Mouse (Mus musculus): ENCODE results near the gene Spock1.

Spock1 gene

DNA sequence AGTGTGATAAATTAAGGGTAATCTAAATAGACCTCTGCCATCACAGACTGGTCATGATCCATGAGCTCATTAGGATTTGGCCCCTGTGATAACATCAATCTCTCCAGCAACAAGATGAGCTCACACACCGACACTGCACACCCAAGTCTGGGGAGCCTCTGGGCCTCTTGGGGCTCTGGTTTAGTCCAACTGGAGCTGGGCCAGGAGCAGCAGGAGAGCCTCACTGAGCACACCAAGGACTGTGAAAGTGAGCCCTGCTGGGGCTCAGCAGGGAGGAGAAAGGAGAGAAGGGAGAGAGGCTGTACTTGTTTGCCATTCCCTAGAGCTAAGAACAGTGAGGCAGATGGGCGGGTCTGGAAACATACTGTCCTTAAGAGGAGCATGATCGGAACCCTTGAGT is 248.3 kb downstream of the Spock1 start:
- DNase-seq (ENCODE audit: low read depth, low spot score): no peak

DNA sequence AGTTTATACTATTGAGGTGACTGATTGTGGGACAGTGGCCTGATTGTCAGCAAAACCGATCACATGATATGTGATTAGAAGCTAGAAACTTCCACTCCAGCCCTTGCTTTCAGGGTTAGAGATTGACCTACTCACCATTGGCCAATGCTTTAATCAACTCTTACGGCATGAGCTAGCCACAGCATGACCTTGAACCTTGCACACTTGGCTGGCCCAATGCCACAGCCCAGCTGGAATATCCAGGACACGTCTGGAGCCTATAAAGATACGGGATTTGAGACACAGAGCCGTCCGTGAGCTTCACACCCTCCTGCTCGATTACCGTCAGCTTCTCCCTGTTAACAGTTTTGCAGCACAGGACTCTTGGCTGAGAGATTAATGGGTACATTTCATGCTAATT is 251.5 kb downstream of the Spock1 start:
- DNase-seq (ENCODE audit: low read depth, low spot score): no peak

DNA sequence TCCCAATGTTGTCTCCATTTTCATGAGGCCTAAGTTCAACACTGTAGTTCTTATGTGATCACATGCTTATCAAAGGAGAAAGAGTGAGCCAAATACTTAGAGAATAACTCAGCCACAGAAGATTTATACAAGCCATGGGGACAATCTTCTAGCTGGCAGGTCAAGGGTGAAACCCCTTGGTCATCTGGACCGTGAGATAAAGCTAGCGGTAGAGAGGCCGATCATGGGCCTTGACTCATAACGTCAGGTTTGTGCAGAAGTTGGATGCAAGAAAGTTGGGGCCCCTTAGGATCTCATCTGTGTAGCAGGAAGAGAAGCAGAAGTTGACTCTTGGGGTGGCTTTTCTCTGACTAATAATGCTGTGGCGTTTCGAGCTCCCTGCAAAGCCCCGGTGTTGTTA is 253.8 kb downstream of the Spock1 start:
- no peak for DNase-seq (ENCODE audit: low read depth, low spot score)

DNA sequence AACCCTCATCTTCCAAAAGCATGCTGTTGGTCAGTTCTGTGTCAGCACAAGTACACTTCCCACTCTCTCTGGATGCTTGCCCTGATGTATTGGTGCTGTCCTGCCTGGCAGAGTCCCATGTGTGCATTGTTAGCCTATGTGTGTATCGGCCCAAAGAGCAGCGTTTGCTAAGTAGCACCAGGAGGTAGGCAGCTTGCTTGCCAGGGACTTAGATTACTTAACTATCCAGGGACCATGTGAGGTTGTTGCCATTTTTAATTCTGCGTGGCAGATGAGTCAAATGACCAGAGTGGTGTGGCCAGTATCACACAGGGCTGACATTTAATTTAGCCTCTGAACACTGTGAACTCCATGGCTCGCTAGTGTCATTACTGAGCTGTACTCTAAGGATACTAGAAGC is 256.9 kb downstream of the Spock1 start:
- DNase-seq (ENCODE audit: low read depth, low spot score): no peak

DNA sequence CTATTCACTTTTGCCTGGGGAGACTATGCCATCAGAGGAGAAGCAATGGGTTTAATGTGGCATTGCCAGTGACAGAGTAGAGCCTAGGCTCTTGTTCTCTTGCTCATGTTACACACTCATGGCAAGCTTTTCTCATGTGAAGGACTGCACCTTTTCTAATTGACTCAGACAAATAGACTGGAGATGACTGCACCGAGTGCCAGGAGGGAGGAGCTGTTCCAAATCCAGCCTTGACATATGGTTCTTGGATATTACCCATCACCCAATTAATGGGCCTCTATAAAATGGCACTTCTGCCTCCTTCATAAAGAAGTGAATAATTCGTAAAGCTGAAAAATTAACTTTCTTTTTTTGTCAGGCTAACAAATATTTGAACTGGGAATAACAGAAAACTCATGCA is 259.3 kb downstream of the Spock1 start:
- DNase-seq (ENCODE audit: low read depth, low spot score): no peak

DNA sequence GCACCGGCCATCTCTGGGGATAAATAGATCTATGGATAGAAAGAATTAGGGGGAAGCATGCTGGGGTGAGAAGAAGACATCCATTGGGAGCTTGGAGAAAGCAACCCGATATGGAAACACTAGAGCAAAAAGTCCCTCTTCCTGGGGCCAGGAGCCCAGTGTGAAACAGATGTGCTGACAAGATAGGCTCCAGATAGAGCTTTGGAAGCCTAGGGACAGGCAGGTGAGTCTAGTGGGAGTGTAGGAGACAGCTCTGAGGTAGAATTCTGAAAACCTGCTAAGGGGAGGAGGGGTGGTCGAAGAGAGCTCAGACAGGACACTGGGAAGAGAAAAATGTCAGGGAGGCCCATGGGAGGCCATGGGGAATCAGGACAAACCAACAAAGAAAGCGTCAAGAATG is 260.7 kb downstream of the Spock1 start:
- no peak for DNase-seq (ENCODE audit: low read depth, low spot score)

DNA sequence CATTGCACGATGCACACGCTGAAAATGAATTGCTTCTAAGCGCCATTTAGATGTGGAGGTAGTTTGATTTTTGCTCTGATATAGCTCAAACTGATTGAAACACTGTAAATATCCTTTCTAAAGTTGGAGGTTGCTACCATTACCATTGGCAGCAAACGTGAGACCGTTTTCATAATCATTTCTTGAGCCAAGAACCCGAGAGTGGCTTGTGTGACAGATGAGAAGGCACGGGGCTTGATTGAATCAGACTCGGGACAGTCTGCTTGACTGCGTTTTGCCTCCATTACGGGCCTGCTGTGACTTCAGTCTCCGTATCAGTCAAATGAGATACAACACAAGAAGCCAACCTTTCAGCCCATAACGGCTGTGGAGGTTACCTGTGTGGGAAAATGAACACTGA is 265.1 kb downstream of the Spock1 start:
- DNase-seq (ENCODE audit: low read depth, low spot score): no peak

DNA sequence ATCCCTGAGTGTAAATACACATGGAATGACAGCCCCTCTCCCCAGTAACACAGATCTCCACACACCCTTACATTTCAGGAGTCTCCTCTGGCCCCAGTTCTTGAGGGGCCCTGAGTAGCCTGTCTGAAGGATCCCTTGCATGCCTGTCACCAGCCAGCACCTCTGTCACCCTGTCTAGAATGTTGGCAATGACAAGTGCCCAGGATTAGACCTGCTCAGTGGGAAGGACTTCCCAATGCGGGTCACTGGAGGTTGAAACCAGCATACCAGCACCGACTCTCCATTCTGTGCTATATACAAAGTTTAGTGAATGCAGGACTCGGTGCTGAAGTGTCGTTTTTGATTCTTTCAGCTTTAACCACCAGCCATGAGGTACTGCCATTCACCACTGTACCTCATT is 266.5 kb downstream of the Spock1 start:
- DNase-seq (ENCODE audit: low read depth, low spot score): no peak

DNA sequence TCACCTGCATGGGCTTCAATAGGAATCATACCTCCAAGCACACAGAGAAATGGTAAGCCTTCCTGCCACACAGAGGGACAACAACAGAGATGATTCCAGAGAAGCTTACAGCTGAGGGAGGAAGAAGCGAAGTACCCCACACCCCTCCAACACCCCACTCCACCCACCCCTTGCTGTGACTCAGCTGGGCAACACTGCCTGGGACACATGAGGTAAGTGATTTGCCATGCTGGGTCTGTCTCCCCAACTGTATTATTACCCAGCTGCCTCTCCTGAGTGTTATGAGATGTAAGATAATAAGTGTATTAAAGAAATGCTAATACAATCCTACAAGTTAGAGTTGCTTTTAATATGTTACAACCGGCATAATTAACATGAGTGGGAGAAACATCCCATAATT is 267.2 kb downstream of the Spock1 start:
- no peak for DNase-seq (ENCODE audit: low read depth, low spot score)

DNA sequence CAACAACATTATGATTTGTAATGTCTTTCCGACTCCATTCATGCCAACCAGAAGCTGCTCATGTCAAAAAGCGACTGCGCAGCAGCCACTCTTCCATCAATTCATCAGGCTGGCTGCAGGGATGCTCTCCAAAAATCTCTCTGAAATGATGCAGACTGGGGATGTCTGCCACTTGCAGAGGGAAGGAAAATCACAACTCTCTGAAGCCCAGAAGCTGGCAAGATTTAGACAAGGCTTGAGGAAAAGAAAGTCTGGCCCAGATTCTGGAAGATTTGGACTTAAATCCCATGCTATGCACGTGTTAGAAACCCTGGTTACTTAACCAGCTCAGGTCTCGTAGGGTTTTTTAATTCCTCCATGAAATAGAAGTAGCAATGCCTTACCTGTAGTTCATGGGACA is 269.3 kb downstream of the Spock1 start:
- no peak for DNase-seq (ENCODE audit: low read depth, low spot score)

DNA sequence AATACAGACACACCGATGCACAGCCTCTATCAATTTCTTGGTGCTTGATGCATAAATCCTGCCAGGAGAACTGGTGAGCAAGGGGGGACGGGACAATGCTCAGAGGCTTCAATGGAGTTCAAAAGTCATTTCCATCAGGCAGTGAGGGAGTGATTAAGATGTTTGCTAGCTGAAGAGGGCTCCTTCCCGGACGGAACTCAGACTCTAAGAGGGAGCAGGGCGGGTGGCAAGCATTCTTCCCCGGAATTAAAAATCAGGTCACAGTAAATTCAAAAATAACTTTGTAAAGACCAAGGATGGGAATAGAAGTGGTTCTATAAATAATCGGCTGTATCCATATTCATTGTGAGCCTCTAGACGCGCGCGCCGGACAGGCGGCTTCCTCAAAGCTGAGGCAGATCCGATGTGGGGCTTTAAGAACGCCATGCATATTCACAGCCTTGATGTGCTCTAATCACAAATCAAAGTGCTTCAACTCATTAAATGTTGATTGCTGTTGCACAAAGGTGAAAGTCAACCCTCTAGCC is 270.5 kb downstream of the Spock1 start:
- no peak for DNase-seq (ENCODE audit: low read depth, low spot score)

DNA sequence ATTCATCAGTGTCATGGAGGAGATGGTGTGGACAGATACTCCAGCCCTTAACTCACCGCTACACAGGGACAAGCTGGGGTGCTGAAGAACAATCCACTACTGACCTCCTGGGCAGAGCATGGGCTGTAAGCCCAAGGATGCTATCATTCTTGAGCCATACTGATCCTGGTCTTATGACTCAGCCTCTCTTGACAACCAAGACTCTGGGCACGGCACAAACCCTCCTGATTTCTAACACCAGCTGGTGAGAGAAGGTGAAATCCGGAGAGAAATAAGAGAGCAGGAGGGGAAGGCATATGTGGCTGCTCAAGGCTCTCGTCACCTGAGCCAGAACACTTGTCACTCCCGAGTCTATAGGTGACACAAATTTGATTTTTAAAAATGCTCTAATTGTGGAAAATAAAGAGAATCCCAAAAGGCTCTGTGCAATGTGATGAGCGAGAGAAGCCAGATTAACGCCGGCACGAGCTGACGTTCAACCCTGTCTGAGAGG is 271.0 kb downstream of the Spock1 start:
- no peak for DNase-seq (ENCODE audit: low read depth, low spot score)

DNA sequence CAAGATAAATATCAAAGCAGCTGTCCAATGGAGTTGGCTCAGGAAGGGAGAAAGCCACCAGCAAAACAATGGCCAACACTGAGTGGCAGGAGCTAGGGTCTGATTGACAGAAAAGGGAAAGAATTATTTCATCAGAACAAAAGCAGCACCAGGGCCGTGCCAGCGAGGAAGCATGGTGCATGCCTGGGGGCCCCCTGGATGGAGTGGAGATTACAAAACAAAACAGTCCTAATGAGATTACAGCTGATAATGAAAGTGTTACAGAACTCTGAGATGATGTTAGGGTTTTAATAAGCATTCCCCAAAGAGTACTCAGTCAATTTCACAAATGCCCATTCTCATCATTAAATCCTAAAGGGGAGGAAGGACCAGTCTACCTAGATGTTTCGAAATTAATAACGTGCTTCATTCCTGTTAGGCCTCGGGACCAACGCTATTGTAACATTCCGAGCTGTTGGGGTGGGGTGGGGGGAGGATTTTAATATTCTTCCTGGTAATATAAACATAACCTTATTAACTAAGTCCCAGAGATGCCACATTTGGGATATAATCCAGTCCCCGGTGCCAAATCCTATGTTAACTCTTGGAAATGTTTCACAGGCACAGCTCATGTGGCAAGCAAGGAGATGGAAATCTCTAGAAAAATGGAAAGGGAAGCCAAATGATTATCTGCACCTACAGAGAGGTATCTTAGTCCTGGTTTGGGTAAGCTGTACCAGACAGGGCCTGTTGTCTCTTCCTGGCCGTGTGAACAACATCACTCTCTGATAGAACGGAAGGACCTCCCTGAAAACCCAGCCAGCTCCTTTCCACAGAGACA is 271.7 kb downstream of the Spock1 start:
- no peak for DNase-seq (ENCODE audit: low read depth, low spot score)

DNA sequence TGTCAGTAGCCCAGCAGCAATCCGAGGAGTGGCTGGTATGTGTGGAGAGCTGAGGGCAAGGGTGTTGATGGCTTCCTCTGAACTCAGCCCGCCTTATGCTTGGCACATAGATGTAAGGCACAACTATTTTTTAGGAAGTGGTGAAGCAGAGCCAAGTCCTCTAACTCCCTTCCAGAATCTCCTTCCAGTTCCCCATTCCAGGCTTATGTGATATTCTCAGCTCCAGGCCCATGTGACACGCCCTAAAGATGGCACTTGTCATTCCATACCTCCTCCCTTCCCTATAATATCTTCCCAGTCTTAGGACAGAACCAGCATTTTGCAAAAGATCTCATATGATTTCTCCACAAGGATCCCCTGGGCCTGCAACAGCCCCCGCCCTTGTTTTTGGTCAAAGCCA is 277.6 kb downstream of the Spock1 start:
- DNase-seq (ENCODE audit: low read depth, low spot score): no peak

DNA sequence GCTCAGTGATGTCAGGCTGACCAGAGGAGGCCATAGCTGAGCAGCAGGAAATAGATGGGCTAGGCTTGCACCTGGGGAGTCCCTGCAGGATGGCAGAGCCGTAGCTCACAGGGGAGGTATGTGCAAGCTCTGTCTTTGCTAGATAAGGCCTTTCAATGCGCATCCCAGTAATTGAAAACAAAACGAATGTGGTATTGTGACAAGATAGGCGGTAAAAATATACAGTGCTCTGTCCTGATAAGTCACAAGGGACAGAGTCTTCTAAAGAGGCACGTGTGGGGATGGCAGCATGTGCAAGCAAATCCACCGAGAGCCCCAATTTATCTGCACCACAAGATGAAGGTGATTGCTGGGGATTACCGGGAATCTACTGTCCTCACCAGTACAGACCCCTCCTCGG is 279.9 kb downstream of the Spock1 start:
- DNase-seq (ENCODE audit: low read depth, low spot score): no peak

DNA sequence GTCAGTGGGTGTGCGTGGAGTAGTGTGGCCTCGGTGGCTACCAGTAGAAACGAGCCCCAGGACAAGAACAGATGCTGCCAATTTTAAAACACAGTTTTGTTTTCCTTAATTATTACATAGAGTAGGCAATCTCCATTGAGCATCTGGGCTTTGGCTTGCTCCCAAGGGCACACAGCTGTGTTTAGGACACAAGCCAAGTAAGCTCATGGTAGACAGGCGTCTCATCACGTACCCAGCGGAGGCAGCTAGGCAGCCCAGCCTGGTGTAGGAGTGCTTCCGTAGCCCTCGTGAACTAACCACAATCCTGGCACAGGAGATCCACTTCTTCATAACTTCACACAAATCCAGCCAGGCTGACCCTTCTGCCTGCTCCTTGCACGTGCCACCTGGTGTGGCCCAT is 281.7 kb downstream of the Spock1 start:
- DNase-seq (ENCODE audit: low read depth, low spot score): no peak

DNA sequence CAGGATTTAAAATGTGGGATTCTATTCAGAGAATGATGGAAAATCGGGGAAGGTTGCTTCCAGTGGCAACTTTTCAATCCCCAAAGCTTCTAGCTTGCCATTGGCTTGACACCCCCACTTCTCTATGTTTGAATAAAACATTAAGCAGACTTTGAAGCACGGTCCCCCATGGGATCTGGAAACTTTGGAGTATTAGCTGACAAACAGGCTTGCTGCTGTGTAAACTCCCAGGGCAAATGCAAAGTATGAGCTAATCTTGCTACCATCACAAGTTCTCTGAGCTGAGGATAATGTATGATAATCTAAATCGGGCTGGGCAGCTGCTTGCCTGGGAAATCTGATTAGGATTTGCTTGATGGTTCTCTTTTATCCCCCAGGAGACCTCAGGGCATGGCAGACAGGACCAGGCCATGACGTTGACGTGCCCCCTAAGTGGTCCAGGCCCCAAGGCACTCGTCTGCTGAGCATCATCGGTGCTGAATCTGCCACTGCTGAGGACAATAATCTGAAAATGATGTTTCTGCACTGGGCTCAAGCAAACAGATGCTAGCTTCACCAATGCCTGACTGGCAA is 284.1 kb downstream of the Spock1 start:
- DNase-seq (ENCODE audit: low read depth, low spot score): no peak

DNA sequence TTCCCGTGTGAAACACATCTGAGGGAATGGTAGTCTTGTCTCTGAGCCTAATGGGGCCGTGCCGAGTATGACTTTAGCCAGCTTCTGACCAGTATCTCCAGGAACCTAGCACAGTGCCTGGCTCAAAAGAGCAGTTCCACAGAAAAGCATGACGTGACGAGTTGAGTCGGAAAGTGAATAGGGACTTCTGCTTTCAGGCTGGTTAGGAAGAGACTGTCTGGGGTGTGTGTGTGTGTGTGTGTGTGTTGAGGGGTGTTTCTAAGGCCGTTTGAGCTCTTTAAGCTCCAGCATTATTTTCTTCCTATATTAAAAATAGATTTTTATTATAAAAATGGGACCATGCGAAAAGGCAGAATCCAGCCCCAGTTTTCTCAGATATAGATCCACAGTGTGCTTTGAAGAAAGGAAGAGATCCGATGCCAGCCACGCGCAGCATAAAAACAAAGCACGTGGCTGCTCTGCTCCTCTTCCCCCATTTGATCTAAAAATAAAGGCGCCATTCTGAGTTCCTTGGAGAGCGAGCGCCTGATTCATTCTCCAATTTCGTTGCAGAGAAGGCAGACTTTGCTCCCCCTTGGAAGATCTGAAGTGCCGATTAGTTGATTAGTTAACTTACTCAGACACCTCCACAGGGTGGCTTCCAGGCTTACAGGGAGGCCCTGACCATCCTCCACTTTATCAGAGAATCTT is 288.9 kb downstream of the Spock1 start:
- no peak for DNase-seq (ENCODE audit: low read depth, low spot score)

DNA sequence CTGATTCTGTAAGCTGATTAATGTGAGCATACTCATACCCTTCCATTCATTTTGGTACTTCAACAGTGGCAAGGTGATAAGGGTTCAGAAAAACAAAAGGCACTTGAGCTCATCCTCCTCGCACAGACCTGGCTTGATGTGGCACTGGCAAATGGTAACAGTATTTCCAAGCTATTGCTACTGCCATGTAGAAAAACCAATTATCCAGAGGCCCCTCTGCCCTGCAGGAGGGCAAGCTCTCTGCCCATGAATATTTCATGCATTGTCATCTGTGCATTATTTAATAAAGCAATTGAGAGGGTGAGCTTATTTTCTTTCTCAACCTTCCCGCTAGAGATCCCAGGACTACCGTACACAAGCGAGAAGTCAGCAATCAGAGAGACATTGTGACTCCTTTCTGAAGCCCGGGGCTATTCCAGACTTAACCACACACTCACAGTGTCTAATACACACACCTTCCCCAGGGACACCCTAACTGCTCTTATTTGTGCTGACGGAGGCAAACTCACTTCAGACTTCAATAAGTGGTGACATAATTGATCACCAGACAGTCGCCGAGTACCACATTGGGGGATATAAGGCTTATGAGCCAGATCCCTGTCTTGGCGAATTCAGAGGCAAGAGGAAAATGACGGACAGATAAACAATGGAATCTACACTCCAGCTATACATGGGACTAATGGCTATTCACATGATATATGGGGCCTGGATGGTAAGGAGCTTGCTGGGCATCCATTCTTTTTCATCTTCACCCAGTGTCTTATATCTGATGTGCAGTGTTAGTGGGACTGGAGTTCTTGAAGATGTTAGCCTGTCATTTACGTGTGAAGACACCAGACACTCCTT is 296.6 kb downstream of the Spock1 start:
- no peak for DNase-seq (ENCODE audit: low read depth, low spot score)

DNA sequence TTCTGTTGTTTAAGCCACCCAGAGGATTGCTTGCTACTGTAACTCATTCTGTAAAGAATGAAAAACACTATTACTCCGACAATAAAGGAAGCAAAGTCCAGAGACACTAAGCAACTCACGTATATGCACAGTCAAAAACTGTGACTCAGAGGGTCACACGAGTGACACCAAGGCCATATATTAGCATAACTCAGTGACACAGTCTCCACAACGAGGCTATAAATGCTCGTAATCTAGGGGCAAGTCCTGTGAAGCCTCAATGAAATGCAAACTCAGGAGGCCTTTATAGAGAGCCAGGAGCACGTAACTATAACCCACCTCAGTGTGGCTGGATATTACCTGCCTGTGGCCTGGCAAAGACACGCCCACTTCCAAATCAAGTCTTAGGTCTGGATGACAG is 298.2 kb downstream of the Spock1 start:
- DNase-seq (ENCODE audit: low read depth, low spot score): no peak

DNA sequence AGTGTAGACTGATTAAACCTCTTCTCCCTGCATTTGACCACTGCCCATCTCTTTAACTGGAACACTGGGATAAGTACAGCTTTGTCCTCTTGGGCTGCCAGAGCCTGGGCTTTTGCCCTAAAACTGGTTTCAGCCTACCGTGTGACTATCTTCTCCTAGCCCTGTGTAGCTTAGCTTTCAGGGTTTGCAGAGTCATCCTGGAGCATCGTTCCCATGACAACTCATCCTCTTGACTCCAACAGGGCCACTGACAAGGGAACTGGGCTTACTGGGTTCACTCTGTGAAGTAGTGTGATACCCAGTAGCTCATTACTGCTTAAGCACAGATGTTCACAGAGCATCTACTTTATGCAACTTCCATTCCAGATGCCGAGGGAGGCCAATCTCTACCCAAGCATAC is 303.7 kb downstream of the Spock1 start:
- no peak for DNase-seq (ENCODE audit: low read depth, low spot score)

DNA sequence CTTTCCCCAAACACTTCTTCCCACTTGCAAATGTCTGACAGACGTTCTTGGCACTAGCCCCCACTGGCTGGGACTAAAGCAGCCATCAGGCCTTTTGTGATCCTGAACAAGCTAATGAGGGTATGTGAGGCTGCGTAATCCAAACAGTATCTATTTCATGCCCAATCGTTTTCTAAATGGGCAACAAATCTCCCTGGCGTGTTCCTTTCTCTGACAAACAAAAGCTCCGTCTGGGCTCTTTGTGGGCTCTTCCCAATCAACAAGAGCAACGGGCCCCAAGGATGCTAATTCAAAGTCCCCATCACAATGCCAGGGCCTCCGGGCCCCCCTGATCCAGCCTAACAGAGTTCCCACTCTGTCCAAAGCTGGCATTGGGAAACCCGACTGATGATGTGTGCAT is 304.9 kb downstream of the Spock1 start:
- DNase-seq (ENCODE audit: low read depth, low spot score): no peak
